Mouse (Mus musculus): ENCODE measurements at regions not wholly inside any gene's neighbourhood (a gene's known extent, or its start where the extent isn't known, plus 50 kb on each side); places are given as distances from the start of the nearest gene placed in this dataset.

DNA sequence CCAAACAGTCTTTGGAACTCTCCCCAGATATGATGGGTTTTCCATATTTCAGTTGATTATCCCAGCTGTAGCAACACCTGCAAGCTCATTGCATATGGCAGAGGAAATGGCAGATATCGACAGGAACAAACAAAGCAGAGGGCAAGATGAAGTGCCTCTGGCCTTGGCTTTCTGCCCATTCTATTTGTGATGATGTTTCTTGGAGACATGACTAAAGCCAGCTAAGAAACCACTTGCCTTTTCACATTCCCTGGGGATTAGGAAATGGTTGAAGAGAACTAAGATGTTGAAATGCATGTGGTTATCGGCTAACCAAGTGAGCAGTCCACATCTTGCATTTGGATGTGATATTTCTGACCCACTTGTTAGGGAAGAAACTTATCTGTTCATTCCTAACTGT, 82.0 kb upstream of the C1qtnf7 start:
- no peak for TF ChIP-seq JUND (IDR thresholded peaks at IDR 0.05; ENCODE audit: low read depth, low read length)
- no peak for TF ChIP-seq HCFC1 (IDR thresholded peaks at IDR 0.05; ENCODE audit: low read depth, low read length)
- no peak for TF ChIP-seq UBTF (IDR thresholded peaks at IDR 0.05; ENCODE audit: borderline replicate concordance, insufficient read depth, low read depth, low read length)
- no peak for TF ChIP-seq CTCF (IDR thresholded peaks at IDR 0.05 in 2 of 3, conservative IDR thresholded peaks at IDR 0.05 in 1 of 3; ENCODE audit: control insufficient read depth in 1 of 3, insufficient read depth in 1 of 3, low read depth in 2 of 3, low read length in 3 of 3, poor library complexity in 1 of 3, severe bottlenecking in 1 of 3)
- no peak for TF ChIP-seq KAT2A (conservative IDR thresholded peaks at IDR 0.05; ENCODE audit: low read depth, low read length)
- no peak for TF ChIP-seq POLR2A (IDR thresholded peaks at IDR 0.05; ENCODE audit: control insufficient read depth in 1 of 2, insufficient read depth in 1 of 2, low read depth in 1 of 2, low read length in 2 of 2, poor library complexity in 1 of 2)
- no peak for TF ChIP-seq POLR2AphosphoS5 (IDR thresholded peaks at IDR 0.05; ENCODE audit: borderline replicate concordance, low read depth, low read length)
- TF ChIP-seq ELF1 (IDR thresholded peaks at IDR 0.05; ENCODE audit: low read depth, low read length), result no peak
- no peak for TF ChIP-seq EP300 (IDR thresholded peaks at IDR 0.05; ENCODE audit: low read depth in 1 of 2, low read length in 2 of 2)
- no peak for TF ChIP-seq POLR2AphosphoS2 (IDR thresholded peaks at IDR 0.05; ENCODE audit: low read length)
- TF ChIP-seq MAX (IDR thresholded peaks at IDR 0.05; ENCODE audit: low read length), result no peak
- TF ChIP-seq USF1 (IDR thresholded peaks at IDR 0.05; ENCODE audit: low read depth, low read length), result no peak

Data from MEL (cell line).